Mouse (Mus musculus) limb, embryonic 12.5 days (tissue): Measurements from ENCODE around the gene Emsy. TPM values are rescaled to one million over a fixed set of nuclear protein-coding genes. Genes with fewer than 3 reads are reported as not detected.

Source experiments
- ATAC-seq: fragments of 200-750 bp; cut with Nextera tagmentation; 2 replicates; pipeline ENCODE4 v1.8.0; 2017; ENCODE audit warnings: low read depth, moderate TSS enrichment; ENCODE audit not compliant: insufficient number of reproducible peaks, insufficient read depth, low FRiP score, low TSS enrichment
- H3K27ac ChIP-seq: fragments of 300-500 bp; sonication (generic); 2 replicates; pipeline ENCODE4 v1.5.1; 2016; ENCODE audit warnings: mild to moderate bottlenecking, moderate library complexity
- H3K27me3 ChIP-seq: fragments of 300-500 bp; sonication (generic); 2 replicates; pipeline ENCODE4 v1.6.1; 2016; ENCODE audit warnings: mild to moderate bottlenecking, moderate library complexity
- H3K36me3 ChIP-seq: fragments of 300-500 bp; sonication (generic); 2 replicates; pipeline ENCODE4 v1.6.1; 2016; ENCODE audit warnings: mild to moderate bottlenecking, moderate library complexity
- H3K4me1 ChIP-seq: fragments of 300-500 bp; sonication (generic); replicated peaks from 2 replicates; pipeline ENCODE4 v1.6.1; 2016
- H3K4me2 ChIP-seq: fragments of 300-500 bp; sonication (generic); 2 replicates; pipeline ENCODE4 v1.6.1; 2016; ENCODE audit warnings: mild to moderate bottlenecking, moderate library complexity
- H3K4me3 ChIP-seq: fragments of 300-500 bp; sonication (generic); replicated peaks from 2 replicates; pipeline ENCODE4 v1.5.1; 2016; ENCODE audit warnings: mild to moderate bottlenecking
- H3K9ac ChIP-seq: fragments of 300-500 bp; sonication (generic); replicated peaks from 2 replicates; pipeline ENCODE4 v1.6.1; 2016; ENCODE audit warnings: mild to moderate bottlenecking, moderate library complexity
- H3K9me3 ChIP-seq: fragments of 300-500 bp; sonication (generic); 2 replicates; pipeline ENCODE4 v1.6.1; 2016; ENCODE audit warnings: mild to moderate bottlenecking, moderate library complexity
- WGBS: fragments of 180-500 bp; shearing (Covaris S2); methylation state at CpG from one replicate; pipeline ENCODE4 v1.1.7; 2016; 5-methylcytosine and 5-hydroxymethylcytosine counted together
- polyA plus RNA-seq: library from polyadenylated mRNA; unstranded; fragments of >200 nt; fragmentation: Nextera tagmentation; extraction: Ambion mirVana; gene quantifications from 2 replicates; pipeline ENCODE4 v1.2.1, GENCODE M21; 2016

Gene Emsy
- polyA plus RNA-seq, 1 experiment from 2014 or later: 28.4 TPM

DNA sequence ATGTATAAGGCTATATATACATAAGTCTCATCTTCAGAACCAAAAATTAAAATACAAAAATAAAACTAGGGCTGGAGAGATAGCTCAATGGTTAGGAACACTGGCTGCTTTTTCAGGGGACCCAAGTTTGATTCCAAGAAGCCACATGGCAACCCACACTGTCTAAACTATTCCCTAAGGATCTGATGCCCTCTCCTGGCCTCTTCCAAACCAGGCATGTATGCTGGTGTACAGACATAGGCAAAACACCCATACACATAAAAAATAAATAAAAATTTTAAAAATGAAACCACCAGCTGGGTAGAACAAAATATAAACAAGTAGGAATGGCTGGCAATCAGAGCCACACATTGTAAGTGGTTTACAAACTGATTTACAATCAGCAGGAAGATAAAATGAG is 48.1 kb downstream of the Emsy start:
- Histone ChIP-seq H3K4me2 (no peak overlapping the region), H3K4me1 (no peaks in the 10 kb centered on the region), H3K9me3 (no peaks in the 10 kb centered on the region), H3K36me3 (peaks cover 45% of the 10 kb centered on the region), H3K9ac (no peak overlapping the region), H3K4me3 (no peak overlapping the region), H3K27ac (no peak overlapping the region), H3K27me3 (no peaks in the 10 kb centered on the region)
- ATAC-seq: no peak

DNA sequence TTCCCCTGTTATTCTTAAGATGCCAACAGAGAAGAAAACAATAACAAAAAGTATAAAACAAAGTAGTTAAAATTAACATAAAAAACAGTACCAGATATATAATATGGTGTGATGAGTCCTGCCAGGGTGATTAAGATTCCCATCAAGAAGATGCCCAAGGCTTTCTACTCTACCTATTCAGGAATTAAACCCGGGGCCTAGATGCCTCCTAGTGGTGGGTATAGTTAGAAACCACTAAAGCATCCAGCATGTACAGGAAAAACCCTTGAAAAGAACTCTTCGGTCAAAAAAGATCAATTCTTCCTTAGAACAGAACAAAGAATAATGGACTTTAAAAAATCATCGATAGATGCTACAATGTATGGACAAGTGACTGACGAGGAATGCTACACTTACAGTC is 49.4 kb downstream of the Emsy start:
- no peak overlapping the region for H3K4me3 ChIP-seq
- no peak overlapping the region for H3K9ac ChIP-seq
- no peaks in the 10 kb centered on the region for H3K27me3 ChIP-seq
- H3K36me3 ChIP-seq: peaks cover 40% of the 10 kb centered on the region
- 92% methylated on average over 4 of the region's 4 CpGs for WGBS
- H3K4me1 ChIP-seq: no peaks in the 10 kb centered on the region
- no peak overlapping the region for H3K4me2 ChIP-seq
- H3K9me3 ChIP-seq: no peaks in the 10 kb centered on the region
- H3K27ac ChIP-seq: no peak overlapping the region
- no peak for ATAC-seq

GRCm38 (mm10) chr7:98601715-98602114 is 54.9 kb downstream of the Emsy start:
- H3K4me2 ChIP-seq: no peak overlapping the region
- H3K4me1 ChIP-seq: no peaks in the 10 kb centered on the region
- no peak overlapping the region for H3K27ac ChIP-seq
- no peaks in the 10 kb centered on the region for H3K27me3 ChIP-seq
- H3K4me3 ChIP-seq: no peak overlapping the region
- 88% methylated on average over 4 of the region's 4 CpGs for WGBS
- H3K36me3 ChIP-seq: peaks cover 50% of the 10 kb centered on the region
- H3K9me3 ChIP-seq: no peaks in the 10 kb centered on the region
- no peak for ATAC-seq
- no peak overlapping the region for H3K9ac ChIP-seq

DNA sequence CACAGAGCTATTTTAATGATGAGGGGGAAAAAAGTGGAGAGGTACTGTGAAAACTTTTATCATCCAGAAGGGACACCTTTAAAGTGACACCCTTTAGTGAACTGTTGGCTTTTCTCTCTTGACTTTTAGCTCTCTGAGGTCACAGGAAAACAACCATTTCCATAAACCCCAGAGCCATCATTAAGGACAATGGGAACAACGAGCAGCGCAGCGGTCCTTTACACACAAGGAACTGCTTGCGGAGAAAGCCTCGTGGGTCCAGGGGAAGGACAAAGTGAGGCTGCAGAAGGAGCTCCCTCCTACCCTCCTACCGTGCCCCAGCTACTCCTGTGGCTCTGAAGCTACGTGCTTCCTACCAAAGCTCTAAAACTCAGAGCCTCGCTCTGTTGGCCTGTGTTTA is 59.2 kb downstream of the Emsy start:
- H3K36me3 ChIP-seq: peaks cover 68% of the 10 kb centered on the region
- H3K9me3 ChIP-seq: no peaks in the 10 kb centered on the region
- H3K4me1 ChIP-seq: no peaks in the 10 kb centered on the region
- ATAC-seq: no peak
- H3K4me3 ChIP-seq: no peak overlapping the region
- no peak overlapping the region for H3K9ac ChIP-seq
- WGBS: 78% methylated on average over 8 of the region's 8 CpGs
- no peak overlapping the region for H3K27ac ChIP-seq
- no peak overlapping the region for H3K4me2 ChIP-seq
- H3K27me3 ChIP-seq: no peaks in the 10 kb centered on the region

GRCm38 (mm10) chr7:98594731-98595130 is 61.9 kb downstream of the Emsy start:
- Histone ChIP-seq H3K27me3 (no peaks in the 10 kb centered on the region), H3K36me3 (peaks cover 75% of the 10 kb centered on the region), H3K9ac (no peak overlapping the region), H3K27ac (no peak overlapping the region), H3K9me3 (no peaks in the 10 kb centered on the region), H3K4me3 (no peak overlapping the region), H3K4me2 (no peak overlapping the region), H3K4me1 (no peaks in the 10 kb centered on the region)
- WGBS: 90% methylated on average over 4 of the region's 4 CpGs
- no peak for ATAC-seq

DNA sequence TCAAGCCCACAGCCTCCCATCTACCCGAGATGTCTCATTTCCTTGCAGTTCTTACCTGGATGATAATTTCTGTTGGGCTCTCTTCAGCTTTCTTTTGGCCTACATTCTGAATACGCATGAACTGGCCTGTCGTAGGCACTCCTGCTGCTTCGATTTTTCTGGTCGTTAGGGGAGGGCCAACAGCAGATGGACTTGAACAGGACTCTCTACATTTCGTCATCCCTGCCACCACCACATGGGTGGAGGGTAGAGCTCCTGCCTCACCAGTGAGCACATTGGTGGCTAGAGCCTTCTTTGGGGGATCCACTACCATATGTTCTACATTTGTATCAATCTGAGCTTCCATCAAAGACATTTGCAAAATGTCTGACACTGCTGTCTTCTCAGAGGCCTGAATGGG is 63.3 kb downstream of the Emsy start:
- H3K9me3 ChIP-seq: no peaks in the 10 kb centered on the region
- 88% methylated on average over 6 of the region's 6 CpGs for WGBS
- H3K27ac ChIP-seq: no peak overlapping the region
- H3K4me3 ChIP-seq: no peak overlapping the region
- no peaks in the 10 kb centered on the region for H3K27me3 ChIP-seq
- H3K9ac ChIP-seq: no peak overlapping the region
- H3K4me1 ChIP-seq: no peaks in the 10 kb centered on the region
- no peak overlapping the region for H3K4me2 ChIP-seq
- ATAC-seq: no peak
- H3K36me3 ChIP-seq: peaks cover 77% of the 10 kb centered on the region

GRCm38 (mm10) chr7:98589028-98589427 is 67.6 kb downstream of the Emsy start:
- no peaks in the 10 kb centered on the region for H3K27me3 ChIP-seq
- no peak overlapping the region for H3K4me2 ChIP-seq
- H3K9me3 ChIP-seq: no peaks in the 10 kb centered on the region
- 79% methylated on average over 3 of the region's 3 CpGs for WGBS
- no peak overlapping the region for H3K27ac ChIP-seq
- ATAC-seq: no peak
- peaks cover 52% of the 10 kb centered on the region for H3K36me3 ChIP-seq
- H3K4me1 ChIP-seq: peaks cover 5% of the 10 kb centered on the region
- H3K4me3 ChIP-seq: no peak overlapping the region
- no peak overlapping the region for H3K9ac ChIP-seq

DNA sequence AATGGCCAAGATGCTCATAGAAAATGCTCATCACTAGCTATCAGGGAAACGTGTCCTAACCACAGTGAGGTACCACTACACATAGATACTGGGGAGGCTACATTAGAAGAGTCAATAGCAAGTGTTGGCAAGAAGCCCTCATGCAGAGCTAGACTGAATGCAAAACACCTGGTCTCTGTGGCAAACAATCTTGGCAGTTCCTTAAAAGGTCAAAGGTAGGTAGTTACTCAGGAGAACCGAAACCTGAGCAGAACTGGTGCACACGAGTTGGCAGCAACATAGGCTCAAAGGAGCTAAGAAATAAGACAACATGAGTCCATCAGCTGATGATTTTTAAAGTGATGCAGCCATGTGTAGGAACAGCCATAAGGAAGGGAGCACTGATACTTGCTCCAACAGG is 70.3 kb downstream of the Emsy start:
- Histone ChIP-seq H3K4me1 (peaks cover 5% of the 10 kb centered on the region), H3K27ac (no peak overlapping the region), H3K36me3 (peaks cover 35% of the 10 kb centered on the region), H3K9ac (no peak overlapping the region), H3K9me3 (no peaks in the 10 kb centered on the region), H3K4me2 (no peak overlapping the region), H3K4me3 (no peak overlapping the region), H3K27me3 (no peaks in the 10 kb centered on the region)
- ATAC-seq: no peak
- 71% methylated on average over 3 of the region's 3 CpGs for WGBS

DNA sequence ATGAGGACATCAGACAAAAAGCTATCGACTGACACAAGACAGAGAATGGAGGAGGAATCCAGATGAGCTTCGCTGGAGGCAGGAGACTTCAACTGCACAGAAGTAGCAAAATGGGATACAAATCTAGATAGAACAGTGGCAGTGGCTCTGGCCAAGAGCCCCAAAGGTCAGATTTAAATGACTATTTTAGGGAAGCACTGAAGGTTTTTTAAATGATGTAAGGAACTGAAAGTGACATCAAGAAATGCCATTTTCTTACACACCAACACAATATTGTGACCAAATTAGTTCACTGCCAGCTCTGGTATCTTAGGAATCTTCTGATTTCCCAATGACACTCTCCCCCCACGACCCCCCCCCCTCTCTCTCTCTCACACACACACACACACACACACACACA is 72.0 kb downstream of the Emsy start:
- Histone ChIP-seq H3K9ac (no peak overlapping the region), H3K27me3 (no peaks in the 10 kb centered on the region), H3K27ac (no peak overlapping the region), H3K9me3 (no peaks in the 10 kb centered on the region), H3K36me3 (peaks cover 18% of the 10 kb centered on the region), H3K4me1 (peaks cover 5% of the 10 kb centered on the region), H3K4me3 (no peak overlapping the region), H3K4me2 (no peak overlapping the region)
- no peak for ATAC-seq
- 58% methylated on average over 3 of the region's 3 CpGs for WGBS

DNA sequence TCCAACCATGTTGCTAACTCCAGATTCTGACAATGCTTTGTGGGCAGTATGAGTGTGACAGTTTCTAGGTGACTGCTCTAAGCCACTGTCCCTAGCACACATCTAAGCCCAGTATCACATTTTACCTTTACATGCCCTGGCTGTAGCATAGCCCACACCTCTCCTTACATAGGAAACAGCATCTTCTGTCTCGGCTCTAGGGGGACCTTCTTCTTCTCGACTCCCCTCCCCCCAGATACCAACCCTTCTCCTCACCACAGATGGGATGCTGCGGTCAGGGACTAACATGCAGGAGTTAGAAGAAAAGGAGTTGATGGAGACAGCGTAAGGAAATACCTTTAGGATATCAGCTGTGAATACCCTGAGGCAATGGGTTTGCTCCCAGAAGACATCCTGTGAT is 75.3 kb downstream of the Emsy start:
- Histone ChIP-seq H3K4me3 (no peak overlapping the region), H3K27ac (no peak overlapping the region), H3K4me2 (no peak overlapping the region), H3K36me3 (no peaks in the 10 kb centered on the region), H3K9me3 (no peaks in the 10 kb centered on the region), H3K4me1 (peaks cover 5% of the 10 kb centered on the region), H3K9ac (no peak overlapping the region), H3K27me3 (no peaks in the 10 kb centered on the region)
- WGBS: 69% methylated on average over 4 of the region's 4 CpGs
- ATAC-seq: no peak

GRCm38 (mm10) chr7:98580441-98580840 is 76.1 kb downstream of the Emsy start:
- Histone ChIP-seq H3K9ac (no peak overlapping the region), H3K36me3 (no peaks in the 10 kb centered on the region), H3K9me3 (no peaks in the 10 kb centered on the region), H3K4me1 (peaks cover 5% of the 10 kb centered on the region), H3K27ac (no peak overlapping the region), H3K27me3 (no peaks in the 10 kb centered on the region), H3K4me3 (no peak overlapping the region), H3K4me2 (no peak overlapping the region)
- 70% methylated on average over 7 of the region's 7 CpGs for WGBS
- no peak for ATAC-seq

DNA sequence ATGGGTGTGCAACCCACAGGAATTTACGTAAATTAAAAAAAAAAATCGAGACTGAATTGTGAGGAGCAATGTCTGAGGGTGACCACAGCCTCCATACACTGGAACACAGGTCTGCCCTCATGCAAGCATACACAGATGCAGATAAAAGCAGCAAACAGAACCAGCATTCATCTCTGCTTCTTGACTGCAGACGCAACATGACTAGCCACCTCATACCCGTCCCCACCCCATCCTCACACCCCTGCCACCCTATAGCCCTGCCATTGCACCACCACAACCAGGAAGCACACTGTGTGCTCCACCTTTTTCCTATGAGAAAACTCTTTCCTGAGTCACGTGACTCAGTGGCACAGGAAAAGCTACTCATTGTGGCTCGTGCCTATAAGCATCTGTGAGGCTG is 76.9 kb downstream of the Emsy start:
- H3K27ac ChIP-seq: no peak overlapping the region
- 85% methylated on average over 6 of the region's 6 CpGs for WGBS
- no peaks in the 10 kb centered on the region for H3K27me3 ChIP-seq
- H3K4me3 ChIP-seq: no peak overlapping the region
- H3K4me2 ChIP-seq: no peak overlapping the region
- no peak overlapping the region for H3K9ac ChIP-seq
- no peaks in the 10 kb centered on the region for H3K36me3 ChIP-seq
- no peaks in the 10 kb centered on the region for H3K4me1 ChIP-seq
- ATAC-seq: no peak
- H3K9me3 ChIP-seq: no peaks in the 10 kb centered on the region
